Mouse (Mus musculus) midbrain, embryonic 12.5 days (tissue): Measurements from ENCODE around the gene Srsf11. TPM values are rescaled to one million over a fixed set of nuclear protein-coding genes. Genes with fewer than 3 reads are reported as not detected.

Source experiments
- ATAC-seq: fragments of 200-750 bp; cut with Nextera tagmentation; 2 replicates; pipeline ENCODE4 v1.8.0; 2017; ENCODE audit warnings: low read depth, moderate TSS enrichment, moderate library complexity; ENCODE audit not compliant: low FRiP score
- H3K27ac ChIP-seq: fragments of 300-500 bp; sonication (generic); replicated peaks from 2 replicates; pipeline ENCODE4 v1.5.1; 2016; ENCODE audit warnings: mild to moderate bottlenecking
- H3K27me3 ChIP-seq: fragments of 300-500 bp; sonication (generic); 2 replicates; pipeline ENCODE4 v1.6.1; 2016; ENCODE audit warnings: mild to moderate bottlenecking
- H3K36me3 ChIP-seq: fragments of 300-500 bp; sonication (generic); 2 replicates; pipeline ENCODE4 v1.6.1; 2016
- H3K4me1 ChIP-seq: fragments of 300-500 bp; sonication (generic); 2 replicates; pipeline ENCODE4 v1.6.1; 2016
- H3K4me2 ChIP-seq: fragments of 300-500 bp; sonication (generic); replicated peaks from 2 replicates; pipeline ENCODE4 v1.6.1; 2016; ENCODE audit warnings: mild to moderate bottlenecking, moderate library complexity
- H3K4me3 ChIP-seq: fragments of 300-500 bp; sonication (generic); 2 replicates; pipeline ENCODE4 v1.5.1; 2016; ENCODE audit warnings: mild to moderate bottlenecking
- H3K9ac ChIP-seq: fragments of 300-500 bp; sonication (generic); replicated peaks from 2 replicates; pipeline ENCODE4 v1.6.1; 2016; ENCODE audit warnings: mild to moderate bottlenecking, moderate library complexity
- H3K9me3 ChIP-seq: fragments of 300-500 bp; sonication (generic); 2 replicates; pipeline ENCODE4 v1.6.1; 2016; ENCODE audit warnings: mild to moderate bottlenecking
- WGBS: fragments of 180-500 bp; shearing (Covaris S2); methylation state at CpG from one replicate; pipeline ENCODE4 v1.1.7; 2016; 5-methylcytosine and 5-hydroxymethylcytosine counted together
- polyA plus RNA-seq: library from polyadenylated mRNA; unstranded; fragments of >200 nt; fragmentation: Nextera tagmentation; extraction: Ambion mirVana; gene quantifications from 2 replicates; pipeline ENCODE4 v1.2.1, GENCODE M21; 2016

Srsf11 gene
- polyA plus RNA-seq, 1 experiment from 2014 or later: 361 TPM

GRCm38 (mm10) chr3:158040755-158041154 lies 4.3 kb upstream of the Srsf11 start:
- ATAC-seq: no peak

GRCm38 (mm10) chr3:158038106-158038505 lies 1.7 kb upstream of the Srsf11 start:
- Histone ChIP-seq H3K27me3 (no peaks in the 10 kb centered on the region), H3K36me3 (no peaks in the 10 kb centered on the region), H3K9me3 (no peaks in the 10 kb centered on the region), H3K4me3 (no peak overlapping the region), H3K9ac (no peak overlapping the region), H3K27ac (no peak overlapping the region), H3K4me1 (peaks cover 17% of the 10 kb centered on the region), H3K4me2 (0 out of 2 replicates have a peak overlapping the region, but pooled peaks have one; percentile 72)
- WGBS: 96% methylated on average over 3 of the region's 3 CpGs
- no peak for ATAC-seq

More at GRCm38 (mm10) chr3:158040755-158041154, 4.3 kb upstream of the Srsf11 start:
- H3K9me3 ChIP-seq: no peaks in the 10 kb centered on the region
- no peak overlapping the region for H3K4me3 ChIP-seq
- WGBS: 82% methylated on average over 2 of the region's 2 CpGs
- no peak overlapping the region for H3K9ac ChIP-seq
- peaks cover 8% of the 10 kb centered on the region for H3K4me1 ChIP-seq
- H3K36me3 ChIP-seq: no peaks in the 10 kb centered on the region
- H3K27me3 ChIP-seq: no peaks in the 10 kb centered on the region
- no peak overlapping the region for H3K4me2 ChIP-seq
- no peak overlapping the region for H3K27ac ChIP-seq

DNA sequence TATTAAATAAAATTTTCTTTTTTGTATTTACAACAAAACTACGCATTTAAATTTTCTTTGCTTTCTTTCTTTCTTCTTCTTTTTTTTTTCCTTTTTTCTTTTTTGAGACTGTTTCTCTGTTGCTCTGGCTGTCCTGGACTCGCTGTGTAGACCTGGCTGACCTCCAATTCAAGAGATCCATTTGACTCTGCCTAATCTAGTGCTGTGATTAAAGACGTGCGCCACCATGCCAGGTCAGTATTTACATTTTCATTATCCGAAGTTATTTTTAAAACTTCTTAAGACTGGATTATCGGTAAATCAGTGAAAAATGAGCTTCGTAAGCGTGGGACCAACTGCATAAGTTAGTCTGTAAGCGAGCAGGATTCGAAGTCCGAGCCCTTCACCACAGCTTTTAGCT lies 573 bp downstream of the Srsf11 start:
- H3K9me3 ChIP-seq: no peaks in the 10 kb centered on the region
- no peaks in the 10 kb centered on the region for H3K27me3 ChIP-seq
- ATAC-seq: no peak
- WGBS: 3% methylated on average over 11 of the region's 11 CpGs
- H3K4me2 ChIP-seq: peak overlapping the region; percentile 72
- no peaks in the 10 kb centered on the region for H3K36me3 ChIP-seq
- H3K4me3 ChIP-seq: peak overlapping the region; percentile 88
- peaks cover 26% of the 10 kb centered on the region for H3K4me1 ChIP-seq
- peak overlapping the region; percentile 74 for H3K27ac ChIP-seq
- peak overlapping the region; percentile 88 for H3K9ac ChIP-seq

GRCm38 (mm10) chr3:158032106-158032505 lies 4.3 kb downstream of the Srsf11 start:
- no peak for ATAC-seq
- Histone ChIP-seq H3K9ac (peak overlapping the region; percentile 90), H3K4me2 (peak overlapping the region; percentile 81), H3K27me3 (no peaks in the 10 kb centered on the region), H3K4me3 (peak overlapping the region; percentile 72), H3K9me3 (no peaks in the 10 kb centered on the region), H3K36me3 (0 out of 2 replicates have a peak, but pooled peaks cover 1% of the 10 kb centered on the region), H3K27ac (peak overlapping the region; percentile 93), H3K4me1 (peaks cover 22% of the 10 kb centered on the region)
- 10% methylated on average over 4 of the region's 4 CpGs for WGBS

DNA sequence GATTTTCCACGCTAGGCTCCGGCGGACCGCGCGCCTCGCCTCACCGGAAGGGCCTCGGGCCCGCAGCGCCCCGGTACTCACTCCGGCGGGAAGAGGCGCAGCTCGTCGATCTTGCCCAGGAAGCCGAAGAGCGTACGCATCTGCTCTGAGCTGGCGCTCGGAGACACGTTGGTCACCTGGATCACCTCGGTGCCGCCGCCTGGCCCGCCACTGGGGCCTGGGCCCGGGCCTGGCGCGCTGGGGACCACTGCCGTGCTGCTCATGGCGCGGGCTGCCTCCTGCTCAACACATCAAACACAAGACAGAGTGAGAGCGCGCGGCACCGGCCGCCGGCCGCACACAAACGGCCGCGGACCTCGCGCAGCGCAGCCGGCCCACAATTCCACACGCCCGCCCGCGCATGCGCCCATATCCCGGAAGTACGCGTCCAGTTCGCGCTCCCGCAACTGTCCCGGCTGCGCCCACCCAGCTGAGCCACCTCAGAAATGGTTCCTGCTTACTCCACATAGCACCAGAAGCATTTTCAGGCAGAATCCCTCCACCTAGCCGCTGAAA lies 5.0 kb downstream of the Srsf11 start:
- Histone ChIP-seq H3K9ac (peak overlapping the region; percentile 90), H3K9me3 (no peaks in the 10 kb centered on the region), H3K27me3 (no peaks in the 10 kb centered on the region), H3K4me2 (peak overlapping the region; percentile 81), H3K4me1 (peaks cover 22% of the 10 kb centered on the region), H3K4me3 (peak overlapping the region; percentile 72), H3K36me3 (peaks cover 8% of the 10 kb centered on the region), H3K27ac (peak overlapping the region; percentile 93)
- under 1% methylated on average over 61 of the region's 61 CpGs for WGBS
- peak; percentile 91 for ATAC-seq

- no peak overlapping the region for H3K9ac ChIP-seq
- no peaks in the 10 kb centered on the region for H3K4me1 ChIP-seq
- no peaks in the 10 kb centered on the region for H3K27me3 ChIP-seq
- WGBS: 50% methylated on average over 1 of the region's 1 CpGs
- H3K27ac ChIP-seq: no peak overlapping the region
- ATAC-seq: 0 out of 2 replicates have a peak, but pooled peaks have one; percentile 42
- no peaks in the 10 kb centered on the region for H3K9me3 ChIP-seq
- no peak overlapping the region for H3K4me2 ChIP-seq
- H3K36me3 ChIP-seq: peaks cover 64% of the 10 kb centered on the region
- H3K4me3 ChIP-seq: no peak overlapping the region
These were observed 26.6 kb downstream of the Srsf11 start for GRCm38 (mm10) chr3:158009762-158010320.

DNA sequence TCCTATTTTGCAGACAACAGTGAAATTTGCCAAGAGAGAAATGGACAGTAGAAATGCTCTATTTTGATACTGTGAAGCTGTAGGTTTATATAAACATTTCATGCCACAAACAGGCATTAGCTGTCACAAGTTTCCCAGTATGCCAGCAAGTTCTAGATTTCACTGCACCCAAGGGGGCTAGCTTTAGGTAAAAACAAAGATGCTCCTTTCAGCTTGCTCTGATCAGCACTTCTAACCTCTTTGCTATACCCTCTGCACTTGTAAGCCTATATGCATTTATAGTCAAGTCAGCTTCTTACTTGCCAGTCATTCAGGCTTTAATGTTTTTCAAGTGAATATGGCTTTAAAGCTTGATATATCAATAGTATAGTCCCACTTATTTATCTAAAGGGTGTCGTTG lies 27.8 kb downstream of the Srsf11 start:
- H3K9ac ChIP-seq: no peak overlapping the region
- H3K36me3 ChIP-seq: peaks cover 60% of the 10 kb centered on the region

GRCm38 (mm10) chr3:157998742-157999369 lies 37.6 kb downstream of the Srsf11 start:
- 70% methylated on average over 1 of the region's 1 CpGs for WGBS
- no peaks in the 10 kb centered on the region for H3K27me3 ChIP-seq
- no peak overlapping the region for H3K27ac ChIP-seq
- no peak overlapping the region for H3K4me3 ChIP-seq
- no peaks in the 10 kb centered on the region for H3K4me1 ChIP-seq
- peaks cover 30% of the 10 kb centered on the region for H3K36me3 ChIP-seq
- no peak overlapping the region for H3K4me2 ChIP-seq
- no peak overlapping the region for H3K9ac ChIP-seq
- ATAC-seq: no peak
- H3K9me3 ChIP-seq: no peaks in the 10 kb centered on the region

More for the DNA sequence above, 27.8 kb downstream of the Srsf11 start:
- ATAC-seq: no peak
- Histone ChIP-seq H3K4me2 (no peak overlapping the region), H3K9me3 (no peaks in the 10 kb centered on the region), H3K4me1 (no peaks in the 10 kb centered on the region), H3K27me3 (no peaks in the 10 kb centered on the region), H3K27ac (no peak overlapping the region), H3K4me3 (no peak overlapping the region)
- 78% methylated on average over 1 of the region's 1 CpGs for WGBS

GRCm38 (mm10) chr3:157995726-157996125 lies 40.7 kb downstream of the Srsf11 start:
- 100% methylated on average over 2 of the region's 2 CpGs for WGBS
- H3K4me1 ChIP-seq: no peaks in the 10 kb centered on the region
- H3K9ac ChIP-seq: no peak overlapping the region
- H3K4me2 ChIP-seq: no peak overlapping the region
- H3K9me3 ChIP-seq: no peaks in the 10 kb centered on the region
- no peak overlapping the region for H3K4me3 ChIP-seq
- ATAC-seq: no peak
- peaks cover 23% of the 10 kb centered on the region; the same call in 1 of the 2 replicates for H3K36me3 ChIP-seq
- H3K27ac ChIP-seq: no peak overlapping the region
- no peaks in the 10 kb centered on the region for H3K27me3 ChIP-seq

- Histone ChIP-seq H3K9me3 (no peaks in the 10 kb centered on the region), H3K27me3 (no peaks in the 10 kb centered on the region), H3K4me2 (no peak overlapping the region), H3K27ac (no peak overlapping the region), H3K9ac (no peak overlapping the region), H3K4me1 (no peaks in the 10 kb centered on the region), H3K36me3 (peaks cover 32% of the 10 kb centered on the region), H3K4me3 (no peak overlapping the region)
- ATAC-seq: no peak
These were observed 43.1 kb downstream of the Srsf11 start for GRCm38 (mm10) chr3:157993322-157993721.

GRCm38 (mm10) chr3:157979619-157980018 lies 56.8 kb downstream of the Srsf11 start:
- Histone ChIP-seq H3K4me2 (no peak overlapping the region), H3K9ac (no peak overlapping the region), H3K4me3 (no peak overlapping the region), H3K27ac (no peak overlapping the region), H3K4me1 (no peaks in the 10 kb centered on the region), H3K27me3 (no peaks in the 10 kb centered on the region), H3K36me3 (peaks cover 3% of the 10 kb centered on the region; the same call in 1 of the 2 replicates), H3K9me3 (no peaks in the 10 kb centered on the region)
- ATAC-seq: no peak

GRCm38 (mm10) chr3:157973236-157973635 lies 63.2 kb downstream of the Srsf11 start:
- 97% methylated on average over 2 of the region's 2 CpGs for WGBS

More at GRCm38 (mm10) chr3:157973236-157973635, 63.2 kb downstream of the Srsf11 start:
- Histone ChIP-seq H3K36me3 (no peaks in the 10 kb centered on the region), H3K4me2 (no peak overlapping the region), H3K4me1 (no peaks in the 10 kb centered on the region), H3K9ac (no peak overlapping the region), H3K4me3 (no peak overlapping the region), H3K27ac (no peak overlapping the region), H3K27me3 (no peaks in the 10 kb centered on the region), H3K9me3 (no peaks in the 10 kb centered on the region)
- no peak for ATAC-seq
